In the genomic region with DNA sequence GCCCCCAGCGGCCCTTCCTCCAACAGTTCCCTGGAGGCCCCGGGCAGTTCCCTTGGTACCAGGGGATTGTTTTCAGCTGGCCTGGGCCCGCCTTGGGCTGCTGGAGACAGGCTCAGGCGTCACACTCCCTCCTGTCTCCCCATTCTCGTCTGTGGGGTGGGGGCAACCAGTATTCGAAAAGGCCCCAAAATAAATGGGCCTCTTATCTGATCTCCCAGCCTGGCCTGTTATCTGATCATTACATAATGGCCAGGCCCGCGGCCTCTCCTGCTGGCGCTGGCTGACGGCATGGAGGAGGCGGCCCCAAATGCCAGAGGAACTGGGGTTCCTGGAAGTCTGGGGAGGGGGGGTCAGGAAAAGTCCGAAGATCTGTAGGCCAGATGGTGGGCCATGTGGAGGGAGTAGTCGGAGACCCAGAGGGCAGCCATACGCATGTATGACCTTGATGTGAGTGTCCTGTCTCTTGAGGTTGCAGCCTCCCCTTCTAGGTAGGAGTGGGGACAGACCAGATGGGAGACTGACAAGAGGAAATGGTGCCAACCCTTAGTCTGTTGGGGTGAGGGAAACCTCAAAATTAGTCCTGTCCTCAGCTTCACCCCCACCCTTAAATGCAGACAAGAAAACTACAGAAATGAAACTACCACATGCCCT, we compare ENCODE assay signal across 8 mouse cellular contexts. TPM values are rescaled to one million over a fixed set of nuclear protein-coding genes. Genes with fewer than 3 reads are reported as not detected.
A peak's percentile ranks its signal among the peaks of the same experiment; 100 is the strongest.
DNase-seq lines count a peak whose midpoint lies in the region; ATAC-seq and TF ChIP-seq lines count a peak whose summit lies in the region.

No protein-coding gene starts in this region.

- peaks cover 9% of the 10 kb centered on the region; the same call in 1 of the 2 replicates for H3K36me3 ChIP-seq in heart, embryonic 10.5 days
- peaks cover 28% of the 10 kb centered on the region; the same call in 1 of the 2 replicates for H3K36me3 ChIP-seq in heart, postnatal 0 days (replicated peaks; ENCODE audit: control insufficient read depth, insufficient read depth, low read length)
- no peaks in the 10 kb centered on the region for H3K36me3 ChIP-seq in limb, embryonic 13.5 days

- no peak for DNase-seq in heart, embryonic 10.5 days (ENCODE audit: low spot score)
- DNase-seq in heart, postnatal 25 days (ENCODE audit: low spot score) = no peak
- no peak for DNase-seq in heart, postnatal 0 days (ENCODE audit: low spot score)
- no peak for DNase-seq in layer of hippocampus, adult 8-10 months (ENCODE audit: low spot score in 2 of 2)
- no peak for DNase-seq in frontal cortex, adult 2 months (ENCODE audit: extremely low spot score in 1 of 2, low spot score in 1 of 2)
- DNase-seq in c-Kit-positive CD71-positive TER-119-positive erythroid progenitor cells, embryonic 14.5 days (ENCODE audit: low spot score) = no peak

- no peak for TF ChIP-seq EP300 in heart, postnatal 0 days (IDR thresholded peaks at IDR 0.05; ENCODE audit: low read depth)

- H3K4me2 ChIP-seq in heart, postnatal 0 days (ENCODE audit: low read depth, low read length) = peak overlapping the region; percentile 35; the same call in 1 of the 2 replicates
- no peak overlapping the region for H3K4me2 ChIP-seq in limb, embryonic 13.5 days (replicated peaks)

- peak overlapping the region; percentile 87 for H3K27ac ChIP-seq in heart, embryonic 10.5 days
- H3K27ac ChIP-seq in heart, postnatal 0 days (ENCODE audit: low read depth) = peak overlapping the region; percentile 87
- peak overlapping the region; percentile 82 for H3K27ac ChIP-seq in limb, embryonic 13.5 days

- TF ChIP-seq CTCF in heart, postnatal 0 days (IDR thresholded peaks at IDR 0.05; ENCODE audit: low read depth) = no peak

- H3K27me3 ChIP-seq in heart, embryonic 10.5 days (ENCODE audit: insufficient read depth, poor library complexity, severe bottlenecking) = no peaks in the 10 kb centered on the region
- H3K27me3 ChIP-seq in heart, postnatal 0 days (ENCODE audit: control insufficient read depth, insufficient read depth, low read length) = no peaks in the 10 kb centered on the region
- no peaks in the 10 kb centered on the region for H3K27me3 ChIP-seq in limb, embryonic 13.5 days

- no peak overlapping the region; the same call in 1 of the 2 replicates for H3K4me3 ChIP-seq in heart, embryonic 10.5 days
- H3K4me3 ChIP-seq in heart, postnatal 0 days (ENCODE audit: low read depth, low read length) = 0 out of 2 replicates have a peak overlapping the region, but pooled peaks have one; percentile 9
- no peak overlapping the region for H3K4me3 ChIP-seq in limb, embryonic 13.5 days

- H3K9ac ChIP-seq in heart, postnatal 0 days (replicated peaks; ENCODE audit: low read depth, low read length) = no peak overlapping the region
- no peak overlapping the region for H3K9ac ChIP-seq in limb, embryonic 13.5 days

- H3K9me3 ChIP-seq in heart, embryonic 10.5 days = no peaks in the 10 kb centered on the region
- no peaks in the 10 kb centered on the region for H3K9me3 ChIP-seq in heart, postnatal 0 days (replicated peaks; ENCODE audit: control insufficient read depth, low read length)
- no peaks in the 10 kb centered on the region for H3K9me3 ChIP-seq in limb, embryonic 13.5 days

- peaks cover 48% of the 10 kb centered on the region for H3K4me1 ChIP-seq in heart, embryonic 10.5 days
- peaks cover 23% of the 10 kb centered on the region for H3K4me1 ChIP-seq in heart, postnatal 0 days (ENCODE audit: control insufficient read depth, insufficient read depth)
- H3K4me1 ChIP-seq in limb, embryonic 13.5 days = peaks cover 30% of the 10 kb centered on the region

- intact Hi-C loops in heart, postnatal 25 days (cut with DNase I) = loop anchor here (2.0 kb wide), 1 partner anchor 14 kb away; no protein-coding TSS in a partner anchor

- WGBS in heart, embryonic 10.5 days = 56% methylated on average over 14 of the region's 14 CpGs
- 59% methylated on average over 14 of the region's 14 CpGs for WGBS in heart, postnatal 0 days
- 61% methylated on average over 14 of the region's 14 CpGs for WGBS in limb, embryonic 13.5 days

- peak; percentile 16; the same call in 1 of the 2 replicates for ATAC-seq in heart, postnatal 0 days (ENCODE audit: insufficient read depth, low read depth)
- no peak for ATAC-seq in limb, embryonic 13.5 days (ENCODE audit: low FRiP score, low read depth)
- ATAC-seq in megakaryocyte-erythroid progenitor cell, adult 5-6 weeks (replicated peaks; ENCODE audit: low FRiP score, low TSS enrichment, poor library complexity, severe bottlenecking) = peak; percentile 39

RNA-seq across cellular contexts. Expression of gene Eng, which starts 8.5 kb away (rescaled TPM):
- polyA plus RNA-seq in heart, embryonic 10.5 days (2016; fragmentation: Nextera tagmentation; extraction: Ambion mirVana) = 87.1 and 149 TPM in 2 replicates
- total RNA-seq in heart, postnatal 25 days (2021) = 100 to 1,000 TPM; 126 to 140 TPM
- 123 and 148 TPM in 2 replicates for total RNA-seq in heart, postnatal 0 days (2014; rRNA removed; ENCODE audit: low replicate concordance)
- polyA plus RNA-seq in heart, postnatal 0 days (2015; fragmentation: Nextera tagmentation; extraction: Ambion mirVana) = 133 and 137 TPM in 2 replicates
- 43.5 and 45.6 TPM in 2 replicates for polyA plus RNA-seq in limb, embryonic 13.5 days (2015; fragmentation: Nextera tagmentation; extraction: Ambion mirVana)
- 97.0 and 99.9 TPM in 2 replicates for total RNA-seq in megakaryocyte-erythroid progenitor cell, adult 5-6 weeks (2014; fragmentation: Nextera tagmentation)
- total RNA-seq in megakaryocyte-erythroid progenitor cell, adult 5-6 weeks (2017) = 10.8 and 21.3 TPM in 2 replicates
- total RNA-seq in layer of hippocampus, adult 8-10 months (2022) = 10 to 100 TPM; 18.2 to 24.8 (median 18.7) TPM
- 34.7 and 37.7 TPM in 2 replicates for polyA plus RNA-seq in frontal cortex, adult 2 months (2012; rRNA removed)

RNA-seq across cellular contexts. Expression of gene Ak1, which starts 33.3 kb away (rescaled TPM):
- polyA plus RNA-seq in heart, embryonic 10.5 days (2016; fragmentation: Nextera tagmentation; extraction: Ambion mirVana) = 179 and 305 TPM in 2 replicates
- 100 to 1,000 TPM; 733 to 743 TPM for total RNA-seq in heart, postnatal 25 days (2021)
- 544 and 572 TPM in 2 replicates for total RNA-seq in heart, postnatal 0 days (2014; rRNA removed; ENCODE audit: low replicate concordance)
- polyA plus RNA-seq in heart, postnatal 0 days (2015; fragmentation: Nextera tagmentation; extraction: Ambion mirVana) = 721 and 737 TPM in 2 replicates
- polyA plus RNA-seq in limb, embryonic 13.5 days (2015; fragmentation: Nextera tagmentation; extraction: Ambion mirVana) = 42.0 and 49.8 TPM in 2 replicates
- total RNA-seq in megakaryocyte-erythroid progenitor cell, adult 5-6 weeks (2014; fragmentation: Nextera tagmentation) = 1.7 and 2.4 TPM in 2 replicates
- total RNA-seq in megakaryocyte-erythroid progenitor cell, adult 5-6 weeks (2017) = 1.2 and 8.0 TPM in 2 replicates
- total RNA-seq in layer of hippocampus, adult 8-10 months (2022) = 100 to 1,000 TPM; 116 to 131 (median 119) TPM
- 151 and 154 TPM in 2 replicates for polyA plus RNA-seq in frontal cortex, adult 2 months (2012; rRNA removed)

RNA-seq across cellular contexts. Expression of gene Fpgs, which starts 49.1 kb away (rescaled TPM):
- 24.7 and 34.8 TPM in 2 replicates for polyA plus RNA-seq in heart, embryonic 10.5 days (2016; fragmentation: Nextera tagmentation; extraction: Ambion mirVana)
- 1 to 10 TPM; 4.2 to 6.0 TPM for total RNA-seq in heart, postnatal 25 days (2021)
- 13.6 and 14.5 TPM in 2 replicates for total RNA-seq in heart, postnatal 0 days (2014; rRNA removed; ENCODE audit: low replicate concordance)
- polyA plus RNA-seq in heart, postnatal 0 days (2015; fragmentation: Nextera tagmentation; extraction: Ambion mirVana) = 8.5 and 10.9 TPM in 2 replicates
- 34.3 and 35.4 TPM in 2 replicates for polyA plus RNA-seq in limb, embryonic 13.5 days (2015; fragmentation: Nextera tagmentation; extraction: Ambion mirVana)
- 94.2 and 96.1 TPM in 2 replicates for total RNA-seq in megakaryocyte-erythroid progenitor cell, adult 5-6 weeks (2014; fragmentation: Nextera tagmentation)
- 45.7 and 66.1 TPM in 2 replicates for total RNA-seq in megakaryocyte-erythroid progenitor cell, adult 5-6 weeks (2017)
- total RNA-seq in layer of hippocampus, adult 8-10 months (2022) = 10 to 100 TPM in 3 of 4 experiments, 1 to 10 TPM in 1; 7.6 to 17.7 (median 11.4) TPM
- 16.8 and 24.8 TPM in 2 replicates for polyA plus RNA-seq in frontal cortex, adult 2 months (2012; rRNA removed)

RNA-seq across cellular contexts. Expression of gene St6galnac6, which starts 55.4 kb away (rescaled TPM):
- polyA plus RNA-seq in heart, embryonic 10.5 days (2016; fragmentation: Nextera tagmentation; extraction: Ambion mirVana) = 25.1 and 28.4 TPM in 2 replicates
- total RNA-seq in heart, postnatal 25 days (2021) = 100 to 1,000 TPM; 104 to 110 TPM
- total RNA-seq in heart, postnatal 0 days (2014; rRNA removed; ENCODE audit: low replicate concordance) = 102 and 117 TPM in 2 replicates
- polyA plus RNA-seq in heart, postnatal 0 days (2015; fragmentation: Nextera tagmentation; extraction: Ambion mirVana) = 44.1 and 44.3 TPM in 2 replicates
- polyA plus RNA-seq in limb, embryonic 13.5 days (2015; fragmentation: Nextera tagmentation; extraction: Ambion mirVana) = 29.5 and 29.7 TPM in 2 replicates
- total RNA-seq in megakaryocyte-erythroid progenitor cell, adult 5-6 weeks (2014; fragmentation: Nextera tagmentation) = 13.8 and 19.1 TPM in 2 replicates
- 6.5 and 12.9 TPM in 2 replicates for total RNA-seq in megakaryocyte-erythroid progenitor cell, adult 5-6 weeks (2017)
- total RNA-seq in layer of hippocampus, adult 8-10 months (2022) = 100 to 1,000 TPM; 110 to 144 (median 116) TPM
- polyA plus RNA-seq in frontal cortex, adult 2 months (2012; rRNA removed) = 98.8 and 112 TPM in 2 replicates

RNA-seq across cellular contexts. Expression of gene Cdk9, which starts 58.0 kb away (rescaled TPM):
- polyA plus RNA-seq in heart, embryonic 10.5 days (2016; fragmentation: Nextera tagmentation; extraction: Ambion mirVana) = 89.1 and 115 TPM in 2 replicates
- total RNA-seq in heart, postnatal 25 days (2021) = 10 to 100 TPM; 23.4 to 26.4 TPM
- total RNA-seq in heart, postnatal 0 days (2014; rRNA removed; ENCODE audit: low replicate concordance) = 42.4 and 58.4 TPM in 2 replicates
- polyA plus RNA-seq in heart, postnatal 0 days (2015; fragmentation: Nextera tagmentation; extraction: Ambion mirVana) = 33.1 and 35.5 TPM in 2 replicates
- polyA plus RNA-seq in limb, embryonic 13.5 days (2015; fragmentation: Nextera tagmentation; extraction: Ambion mirVana) = 106 and 112 TPM in 2 replicates
- total RNA-seq in megakaryocyte-erythroid progenitor cell, adult 5-6 weeks (2014; fragmentation: Nextera tagmentation) = 95.7 and 133 TPM in 2 replicates
- 29.6 and 46.5 TPM in 2 replicates for total RNA-seq in megakaryocyte-erythroid progenitor cell, adult 5-6 weeks (2017)
- 100 to 1,000 TPM; 102 to 129 (median 111) TPM for total RNA-seq in layer of hippocampus, adult 8-10 months (2022)
- polyA plus RNA-seq in frontal cortex, adult 2 months (2012; rRNA removed) = 250 and 268 TPM in 2 replicates

Comparison
In these comparisons a context has a peak if more than half of its experiments do, and no peak if none do; other contexts are left out.
1. RNA of gene Ak1, which starts 33.3 kb away (total RNA-seq): 733 to 743 TPM in heart, postnatal 25 days, 544 to 572 TPM in heart, postnatal 0 days and 116 to 131 TPM in layer of hippocampus, adult 8-10 months; 1.2 to 8.0 TPM in megakaryocyte-erythroid progenitor cell, adult 5-6 weeks; every median in the first group is over 10 times any median in the second.
2. Peak in every context shown above with its lines, with median percentiles within 50 percentile points of each other: H3K27ac ChIP-seq.